Mouse (Mus musculus): ENCODE measurements around the gene 1110004F10Rik.

DNA sequence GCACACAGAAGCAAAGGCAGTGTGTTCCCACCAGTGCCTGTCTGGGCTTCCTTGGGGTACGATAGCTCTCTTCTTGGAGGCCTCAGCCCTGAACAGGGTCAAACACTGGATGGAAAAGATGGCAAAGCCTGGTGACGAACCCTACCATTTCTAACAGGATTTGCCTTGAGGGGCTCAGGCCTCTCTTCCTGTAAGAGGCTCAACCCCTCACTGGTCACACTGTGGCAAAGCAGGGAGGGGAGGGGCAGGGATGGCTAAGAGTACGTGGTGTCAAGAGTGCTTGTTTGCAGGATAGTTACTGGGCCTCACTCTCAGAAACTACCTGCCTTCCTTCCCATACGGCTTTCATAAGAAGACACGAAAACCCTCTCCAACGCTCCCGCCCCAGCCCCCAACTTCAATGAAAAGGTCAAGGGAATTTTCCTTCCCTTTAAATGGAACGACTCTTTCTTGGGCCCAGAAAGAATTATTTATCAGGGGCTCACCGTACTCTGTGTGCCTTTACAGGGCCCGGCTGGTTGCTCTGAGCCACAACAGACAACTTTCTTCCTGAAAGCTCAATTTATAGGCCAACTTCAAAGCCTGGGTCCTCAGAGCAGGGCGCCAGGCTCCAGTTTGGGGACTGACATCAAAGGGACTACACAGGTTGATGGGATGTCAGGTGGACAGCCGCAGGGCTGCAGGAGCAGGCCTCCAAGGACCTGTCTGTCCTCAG is 76.2 kb downstream of the 1110004F10Rik start:
- no peak for TF ChIP-seq CTCF (IDR thresholded peaks at IDR 0.05; ENCODE audit: control insufficient read depth, insufficient read depth, insufficient replicate concordance, low read depth, low read length)
- no peak for TF ChIP-seq POLR2A (IDR thresholded peaks at IDR 0.05; ENCODE audit: control insufficient read depth, low read depth, low read length)

Data from testis, adult 2 months (tissue).